Mouse (Mus musculus) testis, adult 2 months (tissue): ENCODE measurements around the gene Thsd7b.

Source experiments
- CTCF ChIP-seq: fragments of 200-500 bp; IDR thresholded peaks from 2 replicates; pipeline ENCODE4 v1.5.1; 2012; ENCODE audit warnings: low read depth, mild to moderate bottlenecking, inconsistent platforms, low read length, moderate library complexity; ENCODE audit not compliant: control insufficient read depth, insufficient read depth, insufficient replicate concordance
- POLR2A ChIP-seq: fragments of 200-500 bp; IDR thresholded peaks from 2 replicates; pipeline ENCODE4 v1.6.1; 2012; ENCODE audit warnings: low read depth, mild to moderate bottlenecking, inconsistent platforms, low read length, moderate library complexity; ENCODE audit not compliant: control insufficient read depth

DNA sequence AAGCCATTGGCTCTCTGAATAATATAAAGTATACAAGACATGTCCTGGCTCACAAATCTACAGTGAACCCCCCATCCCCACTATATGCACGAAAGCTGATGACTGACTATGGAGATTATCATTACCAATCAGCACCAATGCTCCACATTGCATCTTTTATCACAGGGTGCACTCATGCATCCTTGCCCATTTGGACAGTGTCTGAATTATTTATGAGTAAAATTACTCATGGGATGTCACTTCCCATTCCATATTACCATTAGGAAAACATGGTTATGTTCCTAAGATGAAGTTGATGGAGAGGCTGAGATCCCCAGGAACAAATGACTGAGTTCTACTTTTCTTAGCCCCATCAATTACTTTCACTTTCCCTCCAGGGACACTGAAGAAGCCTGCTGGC, 220.8 kb downstream of the Thsd7b start:
- TF ChIP-seq CTCF (no peak), POLR2A (no peak)
